Mouse (Mus musculus) erythroblast, embryonic 14.5 days (primary cell): ENCODE measurements around the gene Galnt2. TPM values are rescaled to one million over a fixed set of nuclear protein-coding genes. Genes with fewer than 3 reads are reported as not detected.

Experiments
- H3K27me3 ChIP-seq: 2 replicates; pipeline ENCODE4 v1.6.1; 2012; ENCODE audit warnings: inconsistent platforms; ENCODE audit not compliant: control insufficient read depth
- H3K36me3 ChIP-seq: 2 replicates; pipeline ENCODE4 v1.6.1; 2012; ENCODE audit warnings: mild to moderate bottlenecking, inconsistent platforms; ENCODE audit not compliant: control insufficient read depth
- H3K4me1 ChIP-seq: 2 replicates; pipeline ENCODE4 v1.6.1; 2012; ENCODE audit warnings: inconsistent platforms; ENCODE audit not compliant: control insufficient read depth
- H3K4me3 ChIP-seq: replicated peaks from 2 replicates; pipeline ENCODE3; 2012; ENCODE audit warnings: moderate library complexity, mild to moderate bottlenecking, inconsistent platforms
- H3K9me3 ChIP-seq: 2 replicates; pipeline ENCODE4 v1.6.1; 2012; ENCODE audit warnings: low read length, inconsistent platforms, mixed read lengths; ENCODE audit not compliant: control insufficient read depth
- GATA1 ChIP-seq: IDR thresholded peaks from 2 replicates; pipeline ENCODE4 v1.6.1; 2012; ENCODE audit warnings: low read length, inconsistent platforms, mixed read lengths
- TAL1 ChIP-seq: IDR thresholded peaks from 3 replicates; pipeline ENCODE4 v1.6.1; 2012; ENCODE audit warnings: low read length, inconsistent platforms, mixed read lengths
- polyA plus RNA-seq: library from polyadenylated mRNA; stranded (reverse); fragments of >175 nt; gene quantifications from 2 replicates; pipeline ENCODE4 v1.2.3, GENCODE M21; 2012

Galnt2 gene
- polyA plus RNA-seq, 1 experiment: 6.7 TPM

DNA sequence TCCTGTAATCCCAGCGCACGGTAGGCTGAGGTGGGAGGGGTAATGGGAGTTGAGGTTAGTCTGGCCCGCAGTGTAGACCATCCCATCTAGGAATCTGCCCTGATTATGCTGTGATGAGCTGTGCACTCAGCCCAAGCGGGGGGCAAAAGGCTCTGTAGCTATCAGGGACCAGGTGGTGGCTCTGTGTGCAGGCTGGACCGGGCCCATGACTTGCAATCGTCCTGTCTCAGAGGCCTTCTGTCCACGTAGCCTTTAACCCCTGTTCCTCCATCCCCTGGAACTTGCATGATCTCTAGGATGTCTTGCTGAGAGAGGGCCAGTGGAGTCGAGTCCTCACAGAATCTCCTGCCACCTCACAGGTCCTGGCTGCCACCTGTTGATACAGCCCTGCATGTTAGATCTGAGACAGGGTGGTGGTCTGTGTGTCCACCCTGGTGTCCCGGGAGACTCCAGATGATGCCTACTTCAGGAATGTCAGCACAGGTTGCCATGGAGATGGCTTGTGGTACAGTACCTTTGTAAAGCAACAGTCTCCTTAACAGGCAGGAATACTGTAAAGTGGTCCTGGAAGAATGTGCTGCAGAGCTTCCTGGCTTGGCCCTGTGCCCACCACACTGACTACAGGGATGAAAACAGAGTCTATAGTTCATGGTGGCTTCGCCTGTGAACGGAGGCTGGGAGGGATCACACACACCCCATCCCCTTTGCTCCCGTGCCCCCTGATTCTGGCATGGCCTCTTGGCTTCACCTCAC, 51.9 kb downstream of the Galnt2 start:
- TF ChIP-seq TAL1: no peak
- TF ChIP-seq GATA1: no peak
- H3K36me3 ChIP-seq: peaks cover 3% of the 10 kb centered on the region
- no peak overlapping the region for H3K4me3 ChIP-seq
- H3K27me3 ChIP-seq: no peaks in the 10 kb centered on the region
- no peaks in the 10 kb centered on the region for H3K9me3 ChIP-seq
- H3K4me1 ChIP-seq: peaks cover 2% of the 10 kb centered on the region

DNA sequence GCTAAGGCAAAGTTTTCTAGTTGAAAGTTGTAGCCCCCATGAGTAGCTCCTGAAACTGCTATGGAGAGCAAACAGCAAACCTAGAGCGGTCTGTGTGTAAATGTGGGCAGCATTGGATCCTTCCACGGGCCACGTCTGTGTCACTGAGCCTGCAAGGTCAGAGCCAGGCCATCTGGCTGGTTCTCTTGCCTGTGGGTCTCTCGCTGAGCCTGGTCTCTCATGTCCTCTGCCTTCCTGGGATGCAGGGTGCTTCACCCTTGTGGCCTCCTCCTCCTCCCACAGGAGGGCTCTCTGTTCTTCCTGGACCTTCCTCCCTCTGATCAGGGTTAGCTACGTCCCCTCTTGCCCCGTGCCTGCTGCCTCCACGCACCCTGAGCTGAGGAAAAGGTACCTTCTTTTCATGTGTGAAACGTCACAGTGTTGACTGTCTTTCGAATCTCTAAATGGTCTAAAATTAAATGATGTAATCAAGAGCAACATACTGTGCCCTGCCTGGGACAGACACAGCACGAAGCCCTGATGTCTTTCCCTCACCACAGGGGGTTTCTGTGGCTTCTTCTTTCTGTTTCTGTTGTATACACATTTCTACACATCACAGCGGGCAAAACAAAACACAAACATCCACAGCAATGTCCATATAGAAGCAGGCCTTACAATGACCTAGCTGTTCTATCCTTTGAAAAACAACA, 52.6 kb downstream of the Galnt2 start:
- no peaks in the 10 kb centered on the region for H3K9me3 ChIP-seq
- no peak overlapping the region for H3K4me3 ChIP-seq
- no peaks in the 10 kb centered on the region; the same call in 1 of the 2 replicates for H3K4me1 ChIP-seq
- H3K36me3 ChIP-seq: peaks cover 3% of the 10 kb centered on the region
- TF ChIP-seq GATA1 (no peak), TAL1 (no peak)
- H3K27me3 ChIP-seq: no peaks in the 10 kb centered on the region

DNA sequence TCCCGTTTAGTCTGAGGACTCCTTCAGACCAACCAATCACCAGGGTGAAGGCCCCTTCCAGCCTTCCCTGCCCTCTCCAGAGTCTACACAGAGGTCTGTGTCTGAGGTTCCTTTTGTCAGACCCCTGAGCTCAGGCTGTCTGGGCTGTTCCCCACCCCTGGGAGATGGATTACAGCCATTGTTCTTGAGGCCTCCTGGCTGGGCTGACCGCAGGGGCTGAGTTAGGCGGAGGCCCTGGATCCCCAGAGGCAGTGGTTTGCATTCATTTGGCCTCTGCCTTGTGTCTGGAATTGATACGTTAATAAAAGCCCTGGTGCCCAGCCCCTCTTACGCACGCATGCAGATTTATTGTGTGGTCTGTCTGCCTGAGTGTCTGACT, 53.1 kb downstream of the Galnt2 start:
- H3K27me3 ChIP-seq: no peaks in the 10 kb centered on the region
- H3K4me3 ChIP-seq: no peak overlapping the region
- TF ChIP-seq TAL1 (no peak), GATA1 (no peak)
- peaks cover 3% of the 10 kb centered on the region for H3K36me3 ChIP-seq
- H3K9me3 ChIP-seq: no peaks in the 10 kb centered on the region
- no peaks in the 10 kb centered on the region; the same call in 1 of the 2 replicates for H3K4me1 ChIP-seq

DNA sequence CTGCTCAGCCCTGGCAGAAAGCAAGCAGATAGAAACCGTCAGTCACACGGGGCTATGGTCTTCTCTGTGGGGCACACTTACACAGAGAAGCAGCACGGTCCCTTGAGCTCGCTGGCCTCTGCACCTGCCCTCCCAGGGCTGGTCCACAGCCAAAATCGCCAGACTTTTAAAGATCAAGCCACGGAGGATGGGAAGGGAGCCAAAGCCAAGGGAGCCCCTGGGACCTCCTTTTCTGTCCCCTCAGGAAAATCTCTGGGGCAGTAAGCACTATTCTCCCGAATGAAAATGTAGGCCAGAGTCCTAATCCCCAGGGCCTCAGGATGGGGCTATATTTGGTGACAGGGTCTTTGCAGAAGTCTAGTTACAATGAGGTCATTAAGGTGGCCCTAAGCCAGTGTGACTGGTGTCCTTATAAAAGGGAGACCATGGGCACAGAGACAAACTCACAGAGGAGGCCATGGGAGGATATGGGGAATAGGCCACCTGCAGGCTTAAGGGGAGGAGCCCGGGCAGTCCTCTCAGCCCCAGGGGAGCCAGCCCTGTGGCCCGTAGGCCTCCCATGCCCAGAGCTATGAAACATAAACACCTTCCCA, 53.9 kb downstream of the Galnt2 start:
- Histone ChIP-seq H3K4me1 (no peaks in the 10 kb centered on the region; the same call in 1 of the 2 replicates), H3K27me3 (no peaks in the 10 kb centered on the region), H3K36me3 (peaks cover 3% of the 10 kb centered on the region), H3K9me3 (no peaks in the 10 kb centered on the region), H3K4me3 (no peak overlapping the region)
- TF ChIP-seq TAL1: no peak
- no peak for TF ChIP-seq GATA1

DNA sequence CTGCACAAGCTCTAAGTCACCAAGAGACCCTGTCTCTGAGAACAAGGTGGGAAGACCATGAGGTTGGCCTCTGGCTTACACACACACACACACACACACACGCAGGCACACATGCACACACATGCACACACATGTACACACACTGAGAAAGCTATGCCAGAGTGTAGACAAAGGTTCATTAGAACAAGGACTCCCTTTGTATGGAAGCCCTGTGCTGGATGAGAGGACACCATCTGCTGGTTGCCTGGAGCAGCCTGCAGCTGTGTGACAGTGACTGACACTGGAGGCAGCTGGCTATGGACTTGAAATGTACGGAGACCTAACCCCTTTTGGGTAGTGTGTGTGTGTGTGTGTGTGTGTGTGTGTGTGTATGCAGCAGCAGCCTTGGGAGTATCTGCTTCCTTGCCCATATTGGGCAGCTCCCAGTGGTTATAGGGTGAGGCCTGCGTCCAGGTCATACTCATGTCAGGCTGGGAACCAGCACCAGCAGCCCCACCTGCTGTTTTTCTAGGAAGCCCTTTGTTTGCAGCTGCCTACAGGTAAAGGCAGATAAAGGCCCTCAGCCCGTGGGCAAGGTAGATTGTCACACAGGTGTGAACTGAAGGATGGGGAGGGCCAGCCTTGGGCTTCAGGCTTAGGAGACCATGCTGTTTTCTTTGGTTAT, 55.4 kb downstream of the Galnt2 start:
- peaks cover 3% of the 10 kb centered on the region for H3K36me3 ChIP-seq
- H3K4me3 ChIP-seq: no peak overlapping the region
- no peaks in the 10 kb centered on the region; the same call in 1 of the 2 replicates for H3K4me1 ChIP-seq
- no peaks in the 10 kb centered on the region for H3K27me3 ChIP-seq
- H3K9me3 ChIP-seq: no peaks in the 10 kb centered on the region
- no peak for TF ChIP-seq TAL1
- TF ChIP-seq GATA1: no peak

DNA sequence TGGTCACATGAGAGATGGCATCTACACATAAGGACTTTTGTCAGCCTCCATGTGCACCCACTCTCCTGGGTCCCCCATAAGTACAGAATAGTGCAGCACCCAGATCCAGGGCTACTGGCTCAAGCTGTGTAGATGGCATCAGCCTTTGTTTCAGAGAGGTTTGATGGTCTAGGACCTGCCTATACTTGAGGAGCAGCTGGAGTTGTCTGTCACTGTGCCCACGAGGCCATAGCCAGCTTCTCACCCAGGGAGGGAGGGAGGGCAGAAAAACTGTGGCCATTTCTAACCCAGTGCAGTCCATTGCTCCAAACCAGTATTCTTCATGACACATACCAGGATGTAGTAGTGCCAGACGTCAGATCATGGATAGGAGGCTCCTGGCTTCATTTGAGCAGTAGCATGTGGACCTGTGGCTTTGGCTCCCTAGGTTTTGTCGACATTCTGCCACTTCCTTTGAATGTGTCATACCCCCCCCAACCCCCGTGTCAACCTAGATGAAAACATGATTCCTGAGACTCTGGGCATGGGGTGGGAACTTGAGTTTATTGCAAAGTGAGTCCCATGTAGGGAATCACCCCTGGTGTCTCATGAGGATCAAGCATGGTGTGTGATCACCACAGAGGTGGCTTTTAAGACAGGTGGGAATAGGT, 57.1 kb downstream of the Galnt2 start:
- TF ChIP-seq TAL1 (no peak), GATA1 (no peak)
- Histone ChIP-seq H3K4me3 (no peak overlapping the region), H3K4me1 (no peaks in the 10 kb centered on the region; the same call in 1 of the 2 replicates), H3K9me3 (no peaks in the 10 kb centered on the region), H3K36me3 (no peaks in the 10 kb centered on the region; the same call in none of the 2 replicates), H3K27me3 (no peaks in the 10 kb centered on the region)

DNA sequence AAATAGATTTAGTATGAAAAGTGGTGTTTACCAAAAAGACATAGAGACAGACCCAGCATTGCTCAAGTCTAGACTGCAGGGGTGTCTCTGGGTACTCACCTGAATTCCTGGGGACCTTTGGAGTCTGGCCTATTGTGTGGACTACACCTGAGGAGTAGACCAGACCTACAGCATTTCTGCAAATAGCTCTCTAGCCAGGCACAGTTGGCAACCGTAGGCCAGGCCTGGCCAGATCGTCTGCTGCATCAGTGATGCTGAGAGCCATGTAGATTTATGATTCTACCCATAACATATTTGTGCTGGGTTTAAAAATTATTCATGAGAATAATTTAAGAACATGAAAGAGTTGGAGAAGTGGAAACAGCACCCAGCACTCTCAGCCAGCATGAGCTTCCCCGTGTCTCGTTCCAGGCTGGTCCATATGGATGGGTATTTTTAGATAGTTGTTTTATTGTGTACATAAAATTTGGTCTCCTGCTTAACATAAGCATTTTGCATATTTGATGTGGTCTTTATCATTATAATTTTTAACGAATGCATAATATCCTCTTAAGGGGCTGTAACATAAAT, 58.4 kb downstream of the Galnt2 start:
- peaks cover 10% of the 10 kb centered on the region for H3K4me1 ChIP-seq
- TF ChIP-seq GATA1 (no peak), TAL1 (no peak)
- H3K27me3 ChIP-seq: no peaks in the 10 kb centered on the region
- no peaks in the 10 kb centered on the region for H3K9me3 ChIP-seq
- no peak overlapping the region for H3K4me3 ChIP-seq
- H3K36me3 ChIP-seq: no peaks in the 10 kb centered on the region; the same call in 1 of the 2 replicates

DNA sequence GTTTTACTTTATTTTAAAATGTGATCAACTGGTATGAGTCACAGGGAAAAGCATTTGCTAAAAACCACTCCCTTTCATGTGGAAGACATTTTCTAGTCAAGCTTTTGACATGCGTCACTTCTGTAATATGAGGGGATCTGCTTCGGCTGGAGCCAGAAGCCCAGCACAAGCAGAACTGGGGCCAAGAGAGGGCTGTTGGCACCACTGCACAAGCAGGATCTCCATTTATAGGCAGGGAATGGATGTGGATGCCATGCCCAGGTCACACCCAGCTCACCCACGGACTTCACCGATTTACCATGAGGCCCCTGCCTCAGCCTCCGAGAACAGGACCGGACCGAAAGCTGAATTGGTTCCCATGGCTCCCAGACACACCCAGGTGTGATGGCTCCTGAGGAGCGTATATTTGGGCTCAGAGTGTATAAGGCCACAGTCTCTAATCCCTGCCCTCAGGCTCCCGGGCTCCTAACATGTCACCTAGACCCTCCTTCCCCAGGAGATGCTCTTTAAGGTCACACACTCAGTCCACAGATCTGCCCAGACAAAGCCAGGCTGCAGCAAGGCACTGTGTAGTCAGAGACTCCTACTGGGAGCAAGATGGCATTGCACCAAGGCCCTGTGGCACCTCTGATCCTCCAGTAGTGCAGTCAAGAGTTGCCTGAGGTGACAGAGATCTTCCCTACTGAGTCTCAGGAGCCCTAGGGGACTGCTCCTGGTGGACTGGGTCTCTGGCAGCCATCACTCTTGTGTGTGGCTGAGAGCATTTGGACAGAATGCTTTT, 59.9 kb downstream of the Galnt2 start:
- H3K36me3 ChIP-seq: peaks cover 7% of the 10 kb centered on the region
- TF ChIP-seq TAL1 (no peak), GATA1 (no peak)
- no peaks in the 10 kb centered on the region for H3K9me3 ChIP-seq
- H3K4me1 ChIP-seq: peaks cover 16% of the 10 kb centered on the region
- no peaks in the 10 kb centered on the region for H3K27me3 ChIP-seq
- H3K4me3 ChIP-seq: no peak overlapping the region
